Mouse (Mus musculus): Measurements from ENCODE around the gene Cisd2. TPM values are rescaled to one million over a fixed set of nuclear protein-coding genes. Genes with fewer than 3 reads are reported as not detected.

Cisd2 gene
- total RNA-seq (2021) = 10 to 100 TPM; 34.9 to 36.5 TPM

- DNase-seq = no peak
These were observed at the start of gene Cisd2 for GRCm38 (mm10) chr3:135423608-135424212. Gene Cisd2 (minus strand): TSS chr3:135423925.

- DNase-seq = no peak
These were observed 47.1 kb upstream of the Cisd2 start for GRCm38 (mm10) chr3:135470823-135471222.

- DNase-seq = peak in 1 of 2 experiments; percentile 25
These were observed 46.2 kb upstream of the Cisd2 start for GRCm38 (mm10) chr3:135469974-135470373.

GRCm38 (mm10) chr3:135469146-135469545 lies 45.4 kb upstream of the Cisd2 start:
- no peak for DNase-seq

GRCm38 (mm10) chr3:135468402-135468801 lies 44.7 kb upstream of the Cisd2 start:
- no peak for DNase-seq

GRCm38 (mm10) chr3:135458981-135459380 lies 35.3 kb upstream of the Cisd2 start:
- no peak for DNase-seq

- no peak for DNase-seq
These were observed 21.2 kb upstream of the Cisd2 start for GRCm38 (mm10) chr3:135444930-135445329.

- no peak for DNase-seq
These were observed 16.9 kb upstream of the Cisd2 start for GRCm38 (mm10) chr3:135440621-135441020.

GRCm38 (mm10) chr3:135440221-135440620 lies 16.5 kb upstream of the Cisd2 start:
- DNase-seq = peak in 1 of 2 experiments; percentile 10

GRCm38 (mm10) chr3:135439651-135440050 lies 15.9 kb upstream of the Cisd2 start:
- DNase-seq = no peak

- DNase-seq = peak; percentile 76 to 77
These were observed 15.3 kb upstream of the Cisd2 start for GRCm38 (mm10) chr3:135438913-135439531.

GRCm38 (mm10) chr3:135438531-135438912 lies 14.8 kb upstream of the Cisd2 start:
- peak; percentile 93 to 94 for DNase-seq

GRCm38 (mm10) chr3:135437758-135438495 lies 14.2 kb upstream of the Cisd2 start, which contains the start of gene Ube2d3:
Gene Ube2d3 (plus strand): TSS chr3:135438149.
- DNase-seq = peak; percentile 98 to 99

- no peak for DNase-seq
These were observed 13.3 kb upstream of the Cisd2 start for GRCm38 (mm10) chr3:135436901-135437616.

GRCm38 (mm10) chr3:135422856-135423607 lies 693 bp downstream of the Cisd2 start:
- peak; percentile 86 to 87 for DNase-seq

- DNase-seq = no peak
These were observed 1.4 kb downstream of the Cisd2 start for GRCm38 (mm10) chr3:135422232-135422855.

GRCm38 (mm10) chr3:135421310-135421594 lies 2.5 kb downstream of the Cisd2 start:
- no peak for DNase-seq

- no peak for DNase-seq
These were observed 3.0 kb downstream of the Cisd2 start for GRCm38 (mm10) chr3:135420542-135421309.

- no peak for DNase-seq
These were observed 5.9 kb downstream of the Cisd2 start for GRCm38 (mm10) chr3:135417799-135418198.

- DNase-seq = no peak
These were observed 6.5 kb downstream of the Cisd2 start for GRCm38 (mm10) chr3:135417245-135417644.

- DNase-seq = no peak
These were observed 11.9 kb downstream of the Cisd2 start for GRCm38 (mm10) chr3:135411824-135412223.
